Mouse (Mus musculus) thymus, adult 18-20 months (tissue): ENCODE data around the gene Slc44a1.

ENCODE experiments used
- DNase-seq, 2 experiments: peaks; one replicate each; pipeline ENCODE4 v3.0.0; 2022; ENCODE audit warnings: mixed read lengths in 2 of 2

The Slc44a1 gene

DNA sequence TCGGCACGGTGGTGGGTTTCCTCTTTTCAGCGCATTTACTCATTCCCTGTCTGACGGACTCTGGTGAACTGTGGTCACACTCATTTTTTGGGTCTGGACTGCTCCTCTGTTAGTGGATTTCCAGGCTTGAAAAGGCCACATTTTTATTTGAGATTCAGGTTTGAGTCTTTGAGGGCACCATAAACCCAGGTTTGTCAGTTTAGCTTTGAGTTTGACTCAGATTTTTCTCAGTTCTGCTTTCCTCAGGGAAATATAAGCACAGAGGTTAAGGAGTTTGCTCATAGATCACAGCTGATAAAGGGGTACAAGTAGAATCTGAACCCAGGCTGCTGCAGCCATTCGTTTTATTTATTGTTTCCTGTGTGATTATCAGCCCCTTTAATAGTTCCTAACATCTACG, 180.9 kb downstream of the Slc44a1 start:
- DNase-seq = no peak

DNA sequence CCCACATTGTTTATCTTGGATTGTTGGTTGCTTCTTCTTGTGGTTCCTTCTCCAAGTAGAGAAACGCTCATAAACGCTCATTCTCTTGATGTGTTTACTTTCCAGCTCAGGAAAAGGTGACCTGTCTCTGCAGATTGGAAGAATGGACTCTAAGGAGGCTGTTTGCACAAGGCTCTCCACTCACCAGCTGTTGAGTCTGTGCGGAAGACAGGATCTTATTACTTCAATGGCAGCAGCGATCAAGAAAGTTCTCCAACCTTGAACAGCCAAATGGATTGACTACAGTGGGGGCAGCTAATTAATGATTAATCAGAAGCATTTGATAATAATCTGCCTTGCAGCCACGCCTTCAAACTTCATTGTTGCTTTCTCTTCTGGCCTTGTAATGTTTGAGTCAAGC, 181.3 kb downstream of the Slc44a1 start:
- DNase-seq = no peak

DNA sequence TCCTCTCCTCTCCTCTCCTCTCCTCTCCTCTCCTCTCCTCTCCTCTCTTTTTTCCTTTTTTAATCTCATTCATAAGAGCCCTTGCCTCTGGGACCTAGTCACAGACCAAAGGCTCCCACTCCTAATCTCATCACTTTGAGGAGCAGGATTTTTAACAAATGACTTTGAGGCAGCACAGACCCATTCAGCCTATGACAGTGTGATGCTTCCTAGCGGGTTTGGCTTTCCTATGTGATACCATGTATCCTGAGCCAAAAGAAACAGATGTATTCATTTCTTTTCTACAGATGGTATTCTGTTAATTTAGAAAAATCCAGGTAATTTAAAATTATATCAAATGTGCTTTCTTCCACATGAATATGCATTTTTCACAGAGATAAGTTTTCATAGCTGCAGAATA, 183.5 kb downstream of the Slc44a1 start:
- DNase-seq = no peak

DNA sequence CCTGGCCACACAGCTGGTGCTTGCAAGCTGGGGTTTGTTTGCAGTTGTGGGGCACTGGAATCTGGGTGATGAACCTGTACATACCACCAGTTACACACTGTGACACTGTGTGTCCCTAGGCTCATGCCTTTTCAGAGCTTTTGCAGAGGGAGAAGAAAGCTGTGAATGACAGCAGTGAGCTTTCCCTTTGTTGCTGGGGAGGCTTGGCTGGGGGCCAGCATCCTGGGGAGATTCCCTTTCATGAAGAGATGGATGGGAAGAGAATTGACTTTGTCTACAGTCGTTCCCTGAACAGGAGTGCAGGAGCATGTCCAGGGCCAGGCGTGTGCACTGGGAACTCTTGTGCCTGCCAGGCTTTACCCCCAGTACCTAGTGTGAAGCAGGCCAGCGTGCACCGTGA, 184.6 kb downstream of the Slc44a1 start:
- no peak for DNase-seq

DNA sequence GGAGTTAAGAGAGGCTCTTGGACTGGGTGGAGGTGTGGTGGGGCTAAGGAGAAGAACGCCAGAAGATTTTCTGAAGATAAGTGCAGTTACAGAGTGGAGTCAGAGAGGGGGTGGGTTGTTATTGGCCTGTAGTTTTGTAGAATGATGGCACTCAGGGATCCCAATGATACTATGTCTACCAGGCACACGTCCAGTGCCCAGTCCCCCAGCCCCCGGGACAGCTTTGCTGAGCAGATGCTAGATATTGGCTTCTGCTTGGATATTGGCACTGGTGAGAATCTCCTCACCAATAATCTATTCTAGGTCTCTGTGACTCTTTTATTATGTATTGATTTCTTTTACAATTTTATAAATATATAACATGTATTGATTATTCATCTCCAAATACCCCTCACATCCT, 185.1 kb downstream of the Slc44a1 start:
- DNase-seq = no peak

DNA sequence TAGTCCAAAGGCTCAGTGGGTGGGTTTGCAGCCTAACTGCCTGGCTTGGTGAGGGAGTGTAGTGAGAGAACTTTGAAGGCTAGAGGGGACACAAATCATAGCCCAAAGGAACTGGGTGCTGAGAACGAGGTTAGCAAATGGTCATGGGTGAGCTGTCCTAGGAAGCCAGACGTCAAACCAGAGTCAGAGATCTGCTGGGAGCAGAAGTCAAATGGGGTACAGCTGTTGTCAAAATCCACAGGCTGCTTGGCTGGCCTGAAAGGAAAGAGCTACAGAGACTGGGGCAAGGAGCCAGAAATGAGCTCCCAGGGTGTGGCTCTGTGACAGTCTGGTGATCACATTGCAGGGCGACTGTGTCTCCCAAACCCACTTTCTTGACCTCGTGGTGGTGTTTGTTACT, 188.7 kb downstream of the Slc44a1 start:
- DNase-seq = no peak

DNA sequence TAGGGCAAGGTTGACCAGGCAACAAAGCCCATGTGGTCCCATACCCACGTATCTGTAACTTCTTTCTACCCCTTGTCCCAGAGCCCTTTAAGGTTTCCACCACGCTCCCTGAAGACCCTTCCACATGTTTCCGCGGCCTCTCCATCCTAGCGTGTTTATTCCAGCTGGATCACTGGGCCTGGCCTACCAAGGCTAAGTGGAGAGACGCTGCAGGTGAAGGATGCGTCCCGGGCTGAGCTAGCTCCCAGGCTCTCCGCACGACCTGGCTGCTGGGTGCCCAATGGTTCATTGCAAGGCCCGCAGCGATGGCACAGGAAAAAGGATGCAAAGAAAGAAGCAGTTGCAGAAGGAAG, 190.7 kb downstream of the Slc44a1 start:
- DNase-seq = no peak

DNA sequence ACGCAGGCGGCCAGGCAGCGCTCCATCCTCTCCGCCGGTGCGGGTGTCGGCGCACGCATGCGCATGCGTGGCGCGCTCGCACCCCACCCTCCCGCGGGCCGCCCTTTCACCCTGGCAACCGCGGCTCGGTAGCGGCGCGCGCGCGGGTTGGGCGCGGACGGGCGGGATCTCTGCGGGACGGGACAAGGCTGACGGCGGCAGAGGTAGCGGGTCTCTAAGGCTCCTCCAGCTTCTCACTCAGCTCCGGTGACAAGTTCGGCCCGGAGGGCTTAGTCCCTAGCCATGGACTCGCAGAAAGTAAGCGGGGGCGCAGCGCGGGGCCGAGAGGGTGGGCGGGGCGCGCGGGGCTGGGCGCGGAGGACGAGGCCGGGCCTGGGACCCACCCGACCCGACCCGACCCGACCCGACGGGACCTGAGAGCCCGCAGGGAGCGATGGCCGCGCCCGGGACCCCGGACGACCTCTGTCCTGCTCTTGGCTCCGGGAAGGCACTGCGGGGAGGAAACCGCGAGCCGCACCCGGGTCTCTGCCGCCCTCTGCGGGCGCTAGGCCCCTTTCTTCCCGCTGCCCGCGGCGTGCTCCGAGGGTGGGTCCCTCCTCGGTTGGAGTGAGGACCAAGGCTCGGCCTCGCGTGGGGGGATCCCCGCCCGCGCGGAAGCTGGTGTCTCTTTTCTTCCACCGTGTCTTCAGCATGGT, 191.2 kb downstream of the Slc44a1 start, which contains the start of gene Fsd1l:
Gene Fsd1l (plus strand): TSS at position 156 of the 695 bp plus-strand sequence.
- peak; percentile 20 to 32 for DNase-seq

DNA sequence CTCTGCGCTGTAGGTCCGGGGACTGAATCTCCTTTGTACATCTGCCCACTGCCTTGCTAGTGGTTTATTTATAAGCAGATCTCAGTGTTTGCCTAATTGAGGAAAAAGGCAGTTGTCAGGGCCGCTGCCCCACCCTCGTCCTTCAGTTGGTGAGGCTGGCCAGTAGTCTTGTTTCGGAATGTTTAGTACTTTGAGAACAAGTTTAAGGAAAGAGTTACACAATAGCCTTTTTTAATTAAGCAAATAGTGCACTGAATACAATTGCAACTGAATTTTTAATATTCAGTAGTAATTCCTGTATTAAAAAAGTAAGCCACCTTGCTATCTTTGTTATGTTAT, 191.8 kb downstream of the Slc44a1 start:
- no peak for DNase-seq

DNA sequence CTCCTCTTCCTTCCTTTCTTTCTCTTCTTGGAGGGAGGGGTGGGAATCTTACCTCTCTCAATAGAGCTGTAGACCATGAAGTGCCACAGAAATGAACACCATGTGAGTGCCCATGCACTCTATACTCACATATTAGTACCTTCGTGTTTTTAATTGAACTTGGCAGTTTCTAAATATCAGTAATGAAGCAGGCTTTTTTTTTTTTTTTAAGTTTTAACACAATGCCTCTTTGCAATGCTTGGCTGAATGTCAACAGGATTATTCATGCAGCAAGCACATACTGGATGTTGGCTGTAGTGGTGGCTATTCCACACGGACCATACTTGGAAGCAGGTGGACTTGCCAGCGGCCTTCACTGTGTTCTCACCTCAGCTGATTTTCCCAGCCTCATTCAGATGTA, 195.1 kb downstream of the Slc44a1 start:
- no peak for DNase-seq

DNA sequence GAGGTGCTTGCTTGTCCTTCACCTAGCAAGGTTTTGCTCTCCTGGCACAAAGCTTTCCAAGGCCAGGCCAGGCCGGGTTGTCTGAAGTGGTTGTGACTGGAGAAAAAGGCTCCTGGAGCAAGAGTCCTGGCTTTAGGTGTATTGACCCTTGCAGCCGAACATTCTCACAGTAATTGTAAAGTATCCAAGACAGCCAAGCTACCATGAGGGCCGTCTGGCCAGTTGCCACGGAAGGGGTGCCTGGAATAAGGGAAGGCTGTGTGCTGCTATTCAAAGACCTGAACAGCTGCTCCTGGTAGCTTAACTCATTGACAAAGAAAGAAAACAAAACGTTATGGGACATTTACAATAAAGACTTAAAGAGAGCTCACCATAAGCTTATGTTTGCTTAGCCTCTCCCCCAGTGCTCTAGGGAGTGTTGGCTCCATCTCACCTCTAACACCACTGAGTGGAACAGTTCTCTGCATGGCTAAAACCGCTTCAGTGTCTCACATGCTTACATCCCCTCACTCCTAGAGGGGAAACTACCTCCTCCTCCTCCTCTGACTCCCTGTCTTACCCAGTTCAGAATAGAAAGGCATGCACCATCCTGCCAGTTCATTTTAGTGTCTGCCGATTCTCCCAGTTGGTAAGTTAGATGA, 197.2 kb downstream of the Slc44a1 start:
- DNase-seq = no peak

DNA sequence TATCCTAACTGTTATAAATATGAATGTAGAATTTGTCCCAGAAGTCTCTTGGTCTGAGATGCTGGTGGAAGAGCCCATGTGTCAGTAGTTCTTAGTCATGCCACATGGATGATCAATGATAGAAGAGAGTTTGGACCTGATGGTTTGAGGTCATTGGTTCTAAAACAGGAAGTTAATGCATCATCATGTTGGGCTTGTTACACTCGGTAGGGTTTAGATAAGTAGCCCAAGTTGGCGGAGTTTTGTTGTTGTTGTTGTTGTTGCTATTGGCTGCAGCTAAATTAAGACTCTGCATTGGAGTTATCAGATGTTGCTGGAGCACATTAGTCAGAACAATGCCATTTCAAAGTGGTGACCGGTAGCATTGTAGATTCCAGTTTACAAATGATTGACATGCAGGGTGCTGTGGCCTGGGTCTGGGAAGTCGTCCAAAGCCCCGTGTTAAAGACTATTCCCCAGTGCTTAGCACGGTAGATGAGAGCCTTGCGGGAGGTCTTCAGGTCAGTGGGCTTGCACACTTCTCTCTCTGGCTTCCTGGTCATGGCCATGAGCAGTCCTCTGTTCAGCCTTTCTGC, 198.4 kb downstream of the Slc44a1 start:
- DNase-seq = no peak

DNA sequence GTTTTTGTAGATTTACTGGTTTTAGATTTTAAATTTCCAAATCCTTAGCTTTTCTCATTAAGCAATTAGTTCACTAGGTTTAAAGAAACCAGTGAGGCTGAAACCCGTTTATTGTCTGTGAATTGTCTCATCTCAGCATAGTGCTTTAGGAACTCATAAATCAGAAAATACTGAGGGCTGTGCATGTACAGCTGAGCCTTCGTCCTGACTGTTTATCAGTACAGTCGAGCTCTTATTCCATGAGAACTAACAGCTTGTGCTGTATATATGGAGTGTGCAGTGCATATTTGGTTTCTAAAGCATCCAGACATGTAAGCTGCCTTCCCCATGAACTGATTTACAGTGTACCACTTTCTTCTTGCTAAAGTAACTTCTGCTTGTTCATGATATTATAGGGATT, 217.8 kb downstream of the Slc44a1 start:
- DNase-seq = no peak

DNA sequence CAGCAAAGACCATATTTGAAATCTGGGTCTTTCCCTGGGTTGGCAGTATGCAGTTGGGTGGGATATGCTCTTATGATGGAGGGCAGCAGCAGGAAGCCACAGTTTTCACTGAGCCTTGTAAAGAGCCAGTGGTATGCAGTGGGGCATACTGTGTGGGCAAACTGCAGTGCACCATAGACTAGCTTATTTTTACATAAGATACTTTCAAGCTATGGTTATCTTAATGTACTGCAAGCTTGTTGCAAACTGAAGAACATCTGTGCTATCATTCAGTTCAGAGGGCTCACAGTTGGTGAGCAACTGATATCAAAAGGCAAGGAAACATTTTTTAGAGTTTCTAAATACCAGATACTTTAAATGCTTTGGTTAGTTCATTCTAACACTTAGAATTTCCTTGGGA, 220.5 kb downstream of the Slc44a1 start:
- no peak for DNase-seq
